Mouse (Mus musculus): Measurements from ENCODE around the gene Mto1. TPM values are rescaled to one million over a fixed set of nuclear protein-coding genes. Genes with fewer than 3 reads are reported as not detected.

Mto1 gene
- polyA plus RNA-seq, 2 experiments, result 14.0 to 17.7 TPM

DNA sequence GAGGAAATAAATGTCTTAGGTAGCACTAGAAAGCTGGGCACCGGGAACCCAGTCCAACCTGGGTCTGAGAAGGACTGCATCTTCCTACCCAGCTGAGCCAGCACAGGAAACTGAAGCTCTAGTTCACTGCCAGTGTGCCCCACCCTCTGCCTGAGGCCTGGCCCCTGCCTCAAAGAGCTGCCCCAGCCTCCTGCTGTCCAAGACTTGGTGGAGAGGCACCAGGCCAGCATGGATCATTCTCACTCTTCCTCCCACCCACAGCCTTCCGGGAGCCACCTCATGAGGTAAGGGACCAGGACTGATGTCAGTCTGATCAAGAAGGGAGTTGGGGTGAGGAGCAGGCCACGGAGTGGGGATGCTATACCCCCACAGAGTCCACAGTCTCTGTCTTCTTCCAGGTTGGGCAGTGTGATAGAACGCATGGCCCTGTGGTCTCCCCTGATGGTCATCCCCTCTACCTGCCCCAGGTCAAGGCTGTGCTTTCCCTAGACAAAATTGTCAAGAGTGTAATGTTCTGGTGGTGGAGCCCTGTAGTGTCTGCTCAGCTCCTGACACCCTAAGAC, 19.1 kb upstream of the Mto1 start:
- ATAC-seq (ENCODE audit: insufficient read depth) (no peak), DNase-seq (ENCODE audit: low read depth in 3 of 3, low spot score in 3 of 3) (no peak)
- no peaks in the 10 kb centered on the region for H3K36me3 ChIP-seq (replicated peaks; ENCODE audit: control insufficient read depth, insufficient read depth, low read depth)
- H3K9me3 ChIP-seq (ENCODE audit: control insufficient read depth, low read length), result no peaks in the 10 kb centered on the region
- H3K9ac ChIP-seq (replicated peaks), result no peak overlapping the region
- no peak for TF ChIP-seq CTCF (IDR thresholded peaks at IDR 0.05; ENCODE audit: low read depth)
- no peak for TF ChIP-seq EP300 (IDR thresholded peaks at IDR 0.05; ENCODE audit: low read depth)
- H3K4me2 ChIP-seq (ENCODE audit: low read depth), result no peak overlapping the region
- no peaks in the 10 kb centered on the region for H3K27me3 ChIP-seq (ENCODE audit: control insufficient read depth, insufficient read depth, low read length)
- H3K4me1 ChIP-seq (replicated peaks; ENCODE audit: control insufficient read depth in 2 of 2, insufficient read depth in 2 of 2, low read length in 1 of 2), result peaks cover 0 to 6% of the 10 kb centered on the region in 2 experiments; a peak in 2 of 4 replicates
- no peak overlapping the region for H3K27ac ChIP-seq
- H3K4me3 ChIP-seq (ENCODE audit: insufficient read depth in 1 of 2, low read depth in 2 of 2, low read length in 2 of 2), result no peak overlapping the region
- 62% methylated on average over 4 of the region's 4 CpGs for WGBS (ENCODE audit: insufficient replicate concordance)

DNA sequence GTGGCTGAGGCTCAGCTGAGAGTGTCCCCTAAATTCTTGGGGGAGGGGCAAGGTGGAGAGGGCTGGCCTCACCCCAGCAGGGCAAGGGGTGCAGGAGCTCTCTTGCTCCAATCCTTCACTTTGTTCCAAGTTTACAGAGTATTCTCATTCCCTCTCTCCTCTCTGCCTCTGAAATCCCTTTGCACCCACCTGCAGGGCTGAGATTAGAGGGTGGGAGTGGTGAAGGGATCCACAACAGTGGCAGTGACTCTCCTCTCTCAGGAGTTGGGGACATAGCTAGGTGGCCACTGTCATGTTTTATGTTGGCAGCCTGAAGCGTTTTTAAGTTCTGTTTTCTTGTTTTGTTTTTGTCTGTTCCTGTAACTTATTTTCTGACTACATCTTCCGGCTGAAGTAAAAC, 18.5 kb upstream of the Mto1 start:
- Histone ChIP-seq H3K4me1 (replicated peaks; ENCODE audit: control insufficient read depth in 2 of 2, insufficient read depth in 2 of 2, low read length in 1 of 2) (peaks cover 0 to 6% of the 10 kb centered on the region in 2 experiments; a peak in 2 of 4 replicates), H3K9me3 (ENCODE audit: control insufficient read depth, low read length) (no peaks in the 10 kb centered on the region)
- WGBS (ENCODE audit: insufficient replicate concordance), result 57% methylated on average over 2 of the region's 2 CpGs

DNA sequence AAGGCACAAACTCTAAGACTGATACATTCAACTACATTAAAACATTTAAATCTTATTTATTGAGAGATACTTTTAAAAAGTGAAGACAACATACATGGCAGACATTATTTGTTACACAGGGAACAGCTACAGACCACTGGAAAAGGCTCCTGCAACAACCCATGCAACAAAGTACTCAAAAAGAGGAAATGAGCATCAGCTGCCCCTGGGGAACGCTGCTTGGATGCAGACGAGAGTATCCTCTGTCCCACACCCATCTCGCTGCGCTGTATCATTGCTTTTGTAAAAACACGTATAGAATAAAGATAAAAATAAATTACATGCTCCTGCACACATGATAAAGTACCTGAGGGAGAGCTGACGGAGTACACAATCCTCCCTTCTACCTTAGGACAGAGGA, 17.5 kb upstream of the Mto1 start:
- DNase-seq (ENCODE audit: low read depth in 3 of 3, low spot score in 3 of 3) (no peak), ATAC-seq (ENCODE audit: insufficient read depth) (no peak)
- Histone ChIP-seq H3K9me3 (ENCODE audit: control insufficient read depth, low read length) (no peaks in the 10 kb centered on the region), H3K4me2 (ENCODE audit: low read depth) (no peak overlapping the region), H3K4me3 (ENCODE audit: insufficient read depth in 1 of 2, low read depth in 2 of 2, low read length in 2 of 2) (no peak overlapping the region), H3K36me3 (replicated peaks; ENCODE audit: control insufficient read depth, insufficient read depth, low read depth) (no peaks in the 10 kb centered on the region), H3K9ac (replicated peaks) (no peak overlapping the region), H3K27me3 (ENCODE audit: control insufficient read depth, insufficient read depth, low read length) (no peaks in the 10 kb centered on the region), H3K4me1 (replicated peaks; ENCODE audit: control insufficient read depth in 2 of 2, insufficient read depth in 2 of 2, low read length in 1 of 2) (peaks cover 0 to 6% of the 10 kb centered on the region in 2 experiments; a peak in 2 of 4 replicates), H3K27ac (no peak overlapping the region)
- TF ChIP-seq CTCF (IDR thresholded peaks at IDR 0.05; ENCODE audit: low read depth), result no peak
- TF ChIP-seq EP300 (IDR thresholded peaks at IDR 0.05; ENCODE audit: low read depth), result no peak
- WGBS (ENCODE audit: insufficient replicate concordance), result 54% methylated on average over 6 of the region's 6 CpGs

More for the DNA sequence above, 18.5 kb upstream of the Mto1 start:
- no peaks in the 10 kb centered on the region for H3K36me3 ChIP-seq (replicated peaks; ENCODE audit: control insufficient read depth, insufficient read depth, low read depth)
- H3K27ac ChIP-seq, result no peak overlapping the region
- TF ChIP-seq EP300 (IDR thresholded peaks at IDR 0.05; ENCODE audit: low read depth) (no peak), CTCF (IDR thresholded peaks at IDR 0.05; ENCODE audit: low read depth) (no peak)
- H3K4me3 ChIP-seq (ENCODE audit: insufficient read depth in 1 of 2, low read depth in 2 of 2, low read length in 2 of 2), result no peak overlapping the region
- H3K4me2 ChIP-seq (ENCODE audit: low read depth), result no peak overlapping the region
- ATAC-seq (ENCODE audit: insufficient read depth) (no peak), DNase-seq (ENCODE audit: low read depth in 3 of 3, low spot score in 3 of 3) (no peak)
- H3K9ac ChIP-seq (replicated peaks), result no peak overlapping the region
- no peaks in the 10 kb centered on the region for H3K27me3 ChIP-seq (ENCODE audit: control insufficient read depth, insufficient read depth, low read length)

DNA sequence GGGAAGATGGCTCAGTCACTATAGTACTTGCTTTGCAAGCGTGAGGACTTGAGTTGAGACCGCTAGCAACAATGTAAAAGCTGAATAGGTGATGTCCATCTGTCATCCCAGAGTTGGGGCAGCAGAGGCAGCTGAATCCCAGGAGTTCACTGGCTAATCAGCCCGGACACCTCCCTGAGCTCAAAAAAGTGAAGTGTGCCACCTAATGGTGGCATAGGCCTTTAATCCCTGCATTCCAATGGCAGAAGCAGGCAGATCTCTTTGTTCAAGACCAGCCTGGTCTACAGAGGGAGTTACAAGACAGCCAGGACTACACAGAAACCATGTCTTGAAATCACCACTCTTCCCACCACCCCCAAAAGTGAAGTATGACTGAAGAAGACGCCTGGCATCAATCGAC, 15.5 kb upstream of the Mto1 start:
- H3K9ac ChIP-seq (replicated peaks), result no peak overlapping the region

DNA sequence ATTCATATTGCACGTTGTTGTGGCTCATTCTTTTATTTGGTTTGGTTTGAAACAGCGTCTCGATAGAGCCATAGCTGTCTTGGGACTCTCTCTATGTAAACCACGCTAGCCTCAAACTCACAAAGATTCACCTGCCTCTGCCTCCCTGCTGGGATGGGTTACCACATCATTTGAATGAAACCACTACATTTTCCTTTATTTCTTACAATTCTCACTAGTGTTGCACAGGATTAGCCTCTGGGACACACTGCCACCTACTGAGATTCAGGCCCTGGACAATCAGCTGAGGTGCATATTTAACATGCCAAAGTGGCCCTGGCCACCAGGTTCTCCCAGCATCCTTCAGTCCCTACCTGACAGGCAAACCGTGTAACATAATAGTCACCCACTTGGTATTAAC, 8.6 kb upstream of the Mto1 start:
- Histone ChIP-seq H3K27ac (no peak overlapping the region), H3K4me2 (ENCODE audit: low read depth) (no peak overlapping the region), H3K9me3 (ENCODE audit: control insufficient read depth, low read length) (no peaks in the 10 kb centered on the region), H3K27me3 (ENCODE audit: control insufficient read depth, insufficient read depth, low read length) (peaks cover 35% of the 10 kb centered on the region), H3K9ac (replicated peaks) (no peak overlapping the region), H3K36me3 (replicated peaks; ENCODE audit: control insufficient read depth, insufficient read depth, low read depth) (no peaks in the 10 kb centered on the region), H3K4me1 (replicated peaks; ENCODE audit: control insufficient read depth in 2 of 2, insufficient read depth in 2 of 2, low read length in 1 of 2) (no peaks in the 10 kb centered on the region), H3K4me3 (ENCODE audit: insufficient read depth in 1 of 2, low read depth in 2 of 2, low read length in 2 of 2) (no peak overlapping the region)
- no peak for ATAC-seq (ENCODE audit: insufficient read depth)
- 65% methylated on average over 5 of the region's 5 CpGs for WGBS (ENCODE audit: insufficient replicate concordance)
- no peak for DNase-seq (ENCODE audit: low read depth in 3 of 3, low spot score in 3 of 3)
- TF ChIP-seq CTCF (IDR thresholded peaks at IDR 0.05; ENCODE audit: low read depth), result no peak

More for the DNA sequence above, 15.5 kb upstream of the Mto1 start:
- H3K27ac ChIP-seq, result no peak overlapping the region
- H3K4me3 ChIP-seq (ENCODE audit: insufficient read depth in 1 of 2, low read depth in 2 of 2, low read length in 2 of 2), result no peak overlapping the region
- no peaks in the 10 kb centered on the region for H3K9me3 ChIP-seq (ENCODE audit: control insufficient read depth, low read length)
- no peak overlapping the region for H3K4me2 ChIP-seq (ENCODE audit: low read depth)
- no peak for ATAC-seq (ENCODE audit: insufficient read depth)
- H3K4me1 ChIP-seq (replicated peaks; ENCODE audit: control insufficient read depth in 2 of 2, insufficient read depth in 2 of 2, low read length in 1 of 2), result peaks cover 0 to 6% of the 10 kb centered on the region in 2 experiments; a peak in 2 of 4 replicates
- DNase-seq (ENCODE audit: low read depth in 3 of 3, low spot score in 3 of 3), result no peak
- H3K27me3 ChIP-seq (ENCODE audit: control insufficient read depth, insufficient read depth, low read length), result no peaks in the 10 kb centered on the region
- 65% methylated on average over 5 of the region's 5 CpGs for WGBS (ENCODE audit: insufficient replicate concordance)
- TF ChIP-seq EP300 (IDR thresholded peaks at IDR 0.05; ENCODE audit: low read depth) (no peak), CTCF (IDR thresholded peaks at IDR 0.05; ENCODE audit: low read depth) (peak; percentile 34)
- H3K36me3 ChIP-seq (replicated peaks; ENCODE audit: control insufficient read depth, insufficient read depth, low read depth), result no peaks in the 10 kb centered on the region
